Mouse (Mus musculus) naive thymus-derived CD4-positive, alpha-beta T cell, adult 2 months (primary cell): ENCODE data around the gene Gpr153.

Source experiments
- DNase-seq: peaks from one replicate; pipeline ENCODE4 v3.0.0-alpha.2; 2011; ENCODE audit warnings: low read depth

Gpr153 gene

DNA sequence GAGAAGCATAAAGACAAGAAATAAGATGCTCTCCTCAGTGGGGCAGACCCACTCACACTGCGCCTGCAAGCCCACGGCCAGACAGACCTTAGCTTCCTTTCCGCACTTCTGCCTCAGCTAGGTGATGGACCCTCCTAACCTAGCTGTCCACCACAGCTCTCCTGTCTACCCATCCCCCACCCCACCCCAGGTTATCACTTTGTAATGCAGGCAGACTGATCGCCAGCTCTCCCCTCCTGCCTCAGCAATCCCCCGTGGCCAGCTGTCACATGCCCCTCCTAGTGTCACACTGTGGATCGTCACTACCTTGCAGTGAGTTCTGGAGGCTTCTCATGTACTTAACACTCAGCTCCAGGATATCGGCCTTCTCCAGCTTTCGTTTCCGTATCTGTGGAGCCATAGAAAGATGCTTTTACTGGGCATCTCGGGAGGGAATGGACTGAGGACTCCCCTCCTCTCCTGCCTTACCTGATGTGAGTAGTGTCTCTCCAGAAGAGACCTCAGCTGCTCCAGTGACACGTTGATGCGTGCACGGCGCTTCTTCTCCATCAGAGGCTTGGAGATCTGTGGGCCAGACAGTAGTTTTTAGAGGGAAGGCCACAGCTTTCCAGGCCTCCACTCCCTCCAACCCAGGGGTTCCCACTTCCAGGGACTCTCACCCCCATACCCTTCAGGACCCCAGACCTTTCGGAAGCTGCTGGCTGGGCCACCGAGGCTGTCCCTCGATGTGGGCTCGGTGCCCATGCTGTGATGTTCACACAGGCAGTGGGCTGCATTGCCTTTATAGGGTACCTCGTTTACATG lies 13.5 kb downstream of the Gpr153 start:
- DNase-seq = no peak

DNA sequence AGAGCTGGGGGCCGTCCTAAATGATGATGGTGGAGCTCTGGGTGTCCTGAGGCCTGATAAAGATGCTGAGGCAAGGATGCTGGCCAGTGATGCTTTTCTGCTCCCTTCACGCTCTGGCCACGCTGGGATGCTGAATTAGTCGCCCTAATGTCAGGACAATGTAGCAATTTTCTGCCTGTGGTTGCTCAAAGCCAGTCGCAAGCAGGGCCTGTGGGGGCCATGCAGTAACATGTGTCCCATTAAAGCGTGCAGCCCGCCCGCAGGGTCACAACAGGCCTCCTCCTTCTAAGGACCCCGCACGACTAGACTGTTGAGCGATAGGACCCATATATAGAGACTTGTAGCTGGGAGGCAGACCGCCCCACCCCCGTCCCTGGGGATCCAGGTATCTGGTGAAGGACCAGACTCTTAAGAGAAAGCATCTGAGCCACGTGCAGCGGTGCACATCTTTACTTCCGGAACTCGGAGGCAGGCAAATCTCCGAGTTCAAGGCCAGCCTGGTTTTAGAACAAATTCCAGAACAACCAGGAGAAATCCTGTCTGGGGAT lies 14.4 kb downstream of the Gpr153 start:
- no peak for DNase-seq

DNA sequence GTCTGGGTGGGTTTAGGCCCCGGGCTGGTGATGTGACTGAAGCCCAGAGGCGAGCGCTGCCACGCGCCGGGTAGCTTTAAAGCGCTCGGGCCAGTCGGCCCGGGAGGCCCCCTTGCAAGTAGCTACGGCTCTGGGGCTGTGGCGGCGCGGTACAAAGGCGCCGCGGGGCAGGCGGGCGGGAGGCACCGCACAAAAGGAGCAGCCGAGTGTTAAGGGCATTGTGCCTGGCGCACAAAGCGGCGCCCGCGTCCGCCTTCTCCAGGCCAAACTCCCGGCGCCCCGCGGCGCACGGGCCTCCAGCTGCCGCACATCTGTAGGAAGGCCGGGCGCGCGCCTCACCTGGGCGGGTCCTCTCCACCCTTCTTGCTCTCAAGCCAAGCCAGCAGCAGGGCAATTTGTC lies 16.4 kb downstream of the Gpr153 start:
- no peak for DNase-seq

DNA sequence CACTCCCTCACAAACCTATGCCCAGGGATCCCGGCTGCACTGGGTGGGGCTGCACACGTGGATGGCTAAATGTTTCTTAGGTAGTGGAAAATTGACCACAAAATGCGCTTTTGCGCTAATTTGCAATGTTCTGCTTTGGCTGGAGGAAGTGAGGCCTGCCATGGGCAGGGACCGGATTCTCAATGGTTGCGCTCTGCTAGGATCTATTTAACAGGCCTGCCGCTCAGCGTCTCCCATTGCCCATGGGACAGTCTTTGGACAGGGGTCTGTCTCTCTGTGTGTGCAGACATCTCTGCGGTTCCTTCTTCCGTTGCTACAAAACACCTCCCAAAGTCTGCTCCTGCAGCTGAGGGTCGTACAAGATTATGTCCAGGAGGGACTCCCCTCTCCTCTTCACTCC lies 17.0 kb downstream of the Gpr153 start:
- DNase-seq = no peak

DNA sequence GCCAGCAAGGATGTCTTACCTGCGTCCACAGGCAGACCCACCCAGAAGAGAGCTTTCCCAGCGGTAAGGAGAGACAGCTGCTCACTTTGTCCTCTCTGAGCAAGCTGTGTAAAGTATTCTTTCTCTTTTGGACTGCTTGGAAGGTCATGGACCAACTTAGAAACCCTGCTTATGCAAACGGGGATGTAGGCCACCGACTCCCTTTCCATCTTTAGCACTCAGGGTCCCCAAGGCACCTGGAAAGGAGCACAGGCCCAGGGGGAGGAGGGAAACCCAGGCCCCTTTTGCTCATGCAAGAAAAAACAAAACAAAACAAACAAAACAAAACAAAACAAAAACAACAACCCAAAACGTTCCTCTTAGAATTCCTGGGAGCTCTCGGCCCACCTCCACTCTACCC lies 17.5 kb downstream of the Gpr153 start, which contains the start of gene Hes3:
TSS of gene Hes3 (minus strand) at position 101 of the 400 bp plus-strand sequence.
- DNase-seq = no peak

DNA sequence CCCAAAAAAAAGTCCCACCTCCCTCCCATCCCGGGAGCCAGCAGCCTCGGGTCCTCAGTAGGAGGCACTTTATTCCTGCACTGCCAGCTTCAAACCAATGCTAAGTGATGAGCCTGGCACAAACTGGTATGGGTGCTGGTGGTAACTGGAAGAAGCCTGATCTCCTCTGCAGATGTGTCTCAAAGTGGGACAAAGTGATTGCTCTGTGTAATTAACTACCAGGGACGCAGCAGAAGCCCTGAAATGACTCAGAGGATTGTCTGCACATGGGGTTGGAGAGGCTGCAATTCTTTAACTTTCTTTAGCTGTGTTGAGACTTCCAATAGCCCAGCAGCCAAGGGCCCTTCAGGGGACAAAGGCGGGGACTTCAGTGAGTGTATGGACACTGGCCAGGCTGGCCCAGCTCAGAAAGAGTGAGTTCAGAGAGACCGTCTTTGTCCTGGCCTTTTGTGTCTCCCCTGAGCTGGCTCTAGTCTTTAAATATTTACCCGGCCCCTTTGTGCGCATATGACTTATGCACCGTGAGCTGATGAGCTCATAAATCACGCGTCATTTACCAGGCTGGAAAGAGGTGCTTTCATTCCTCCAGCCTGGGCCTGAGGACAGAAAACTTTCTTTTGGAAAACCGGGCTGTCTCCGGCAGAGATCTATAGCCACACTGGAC lies 18.2 kb downstream of the Gpr153 start:
- DNase-seq = no peak

DNA sequence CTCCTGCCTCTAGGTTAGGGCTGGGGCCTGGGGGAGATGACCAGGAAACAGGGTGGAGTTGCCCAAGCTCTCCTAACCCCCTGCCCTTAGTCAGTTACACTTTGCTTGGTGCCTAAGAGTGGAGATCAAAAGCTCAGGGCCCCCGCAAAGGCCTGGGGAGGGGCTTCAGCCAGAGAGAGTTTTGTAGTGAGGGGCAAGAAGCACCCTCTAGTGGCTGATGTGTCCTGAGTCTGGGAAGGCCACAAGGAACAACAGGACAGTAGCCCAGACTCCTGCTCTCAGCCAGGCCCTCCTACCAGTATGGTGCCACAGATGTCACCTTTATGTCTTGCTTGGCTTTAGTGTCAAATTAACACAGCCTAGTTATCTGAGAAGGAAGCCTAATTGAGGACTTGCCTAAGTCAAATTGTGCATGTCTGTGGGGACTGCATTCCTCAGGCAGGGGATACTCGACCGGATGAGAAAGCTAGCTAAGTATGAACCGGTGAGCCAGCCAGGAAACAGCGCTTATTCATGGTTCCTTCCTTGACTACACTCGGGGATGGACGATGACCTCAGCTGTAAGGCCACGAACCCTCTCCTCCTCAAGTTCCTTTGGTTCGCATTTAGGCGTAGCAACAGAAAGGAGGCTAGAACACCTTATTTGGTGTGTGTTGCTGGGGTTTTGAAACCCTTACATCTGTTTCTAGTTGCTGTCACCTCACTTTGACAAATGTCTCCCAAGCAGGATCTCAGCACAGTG lies 20.3 kb downstream of the Gpr153 start:
- no peak for DNase-seq

DNA sequence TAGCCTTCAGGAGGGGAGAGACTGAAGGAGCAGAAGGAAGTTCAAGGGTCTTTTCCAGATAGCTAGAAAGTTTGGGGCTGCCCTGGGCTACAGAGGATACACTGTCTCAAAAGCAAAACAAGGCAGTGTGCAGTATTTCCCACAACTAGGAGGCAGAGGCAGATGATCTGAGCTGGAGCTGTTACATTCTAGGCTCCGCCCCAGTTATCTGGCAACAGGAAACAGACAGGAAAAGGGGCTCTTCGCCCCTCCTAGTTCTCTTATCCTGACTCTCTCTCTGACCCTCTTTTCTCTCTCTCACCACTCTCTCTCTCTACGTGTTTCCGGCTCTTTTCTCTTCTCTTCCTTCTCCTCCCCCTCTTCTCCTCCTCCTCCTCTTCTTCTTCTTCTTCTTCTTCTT lies 21.9 kb downstream of the Gpr153 start:
- DNase-seq = peak; percentile 47

DNA sequence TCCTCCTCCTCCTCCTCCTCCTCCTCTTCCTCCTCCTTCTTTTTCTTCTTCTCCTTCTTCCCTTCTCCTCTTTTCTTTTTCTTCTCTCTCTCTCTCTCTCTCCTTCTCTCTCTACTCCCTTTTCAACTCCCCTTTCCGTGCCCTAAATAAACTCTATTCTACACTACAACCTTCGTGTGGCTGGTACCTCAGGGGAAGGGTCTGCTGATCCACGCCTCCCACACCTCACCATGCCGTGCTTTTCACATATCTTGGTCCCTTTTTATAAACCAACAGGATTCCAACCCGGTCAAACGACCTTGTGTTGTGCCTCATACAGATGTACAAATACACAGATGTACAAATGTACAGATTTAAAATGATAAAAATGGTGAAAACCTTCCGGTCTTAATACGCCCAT lies 22.3 kb downstream of the Gpr153 start:
- DNase-seq = no peak

DNA sequence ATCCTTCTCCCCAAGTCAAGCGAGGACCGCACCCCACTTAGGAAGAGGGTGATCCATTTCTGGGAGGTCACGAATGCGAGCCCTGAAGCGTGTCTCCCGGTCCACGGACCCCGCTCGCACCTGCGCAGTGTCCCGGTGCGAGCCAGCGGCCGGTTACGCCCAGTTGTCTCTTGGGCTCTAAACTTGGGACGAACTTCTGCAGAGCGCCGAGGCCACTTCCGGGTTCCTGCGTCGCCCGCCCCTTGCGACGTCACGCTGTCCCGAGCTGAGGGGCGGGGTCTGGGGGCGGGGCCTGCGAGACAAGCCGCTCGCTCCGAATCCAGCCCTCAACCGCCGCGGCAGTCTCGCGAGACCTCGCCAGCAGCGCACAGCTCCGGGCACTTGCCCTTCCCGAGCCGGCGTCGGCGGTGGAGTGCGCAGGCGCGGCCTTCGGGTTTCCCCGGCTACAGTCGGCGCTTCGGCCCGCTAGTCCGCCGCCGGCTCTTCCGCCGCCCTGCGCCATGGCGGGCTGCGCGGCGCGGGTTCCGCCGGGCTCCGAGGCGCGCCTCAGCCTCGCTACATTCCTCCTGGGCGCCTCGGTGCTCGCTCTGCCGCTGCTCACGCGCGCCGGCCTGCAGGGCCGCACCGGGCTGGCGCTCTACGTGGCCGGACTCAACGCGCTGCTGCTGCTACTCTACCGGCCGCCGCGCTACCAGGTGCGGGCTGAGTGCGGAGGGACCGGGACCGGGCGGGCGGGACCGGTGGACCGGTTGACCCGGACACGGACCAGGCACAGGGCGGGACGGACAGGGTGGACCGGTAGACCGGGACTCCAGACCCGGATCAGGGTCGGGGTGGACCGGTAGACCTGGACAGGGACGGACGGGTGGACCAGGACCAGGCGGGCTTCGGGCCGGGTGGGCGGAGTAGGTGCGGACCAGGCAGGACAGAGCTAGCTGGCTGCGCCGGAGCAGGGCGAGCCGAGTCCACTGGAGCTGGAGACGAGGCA lies 23.1 kb downstream of the Gpr153 start, which contains the start of gene Icmt:
TSS of gene Icmt (plus strand) at position 354 of the 988 bp plus-strand sequence.
- peak; percentile 100 for DNase-seq

DNA sequence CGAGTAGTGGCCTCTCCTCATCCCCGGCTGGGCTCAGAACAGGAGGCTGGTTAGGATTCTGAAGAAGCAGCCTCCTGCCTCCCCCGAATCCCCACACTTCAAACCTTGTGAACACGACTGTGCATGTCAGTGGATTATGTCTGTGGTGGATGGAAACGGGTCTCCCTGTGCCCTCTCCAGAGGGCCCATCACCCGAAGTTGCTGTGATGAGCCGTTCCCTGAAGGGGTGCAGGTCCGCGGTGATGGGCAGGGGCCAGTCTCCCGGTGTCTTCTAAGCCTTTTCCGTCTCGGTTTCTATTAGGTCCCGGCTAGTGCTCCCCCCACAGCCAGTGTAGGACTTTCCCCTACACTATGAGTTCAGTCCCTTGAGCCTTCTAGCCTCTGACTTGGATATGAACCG lies 24.8 kb downstream of the Gpr153 start:
- no peak for DNase-seq

DNA sequence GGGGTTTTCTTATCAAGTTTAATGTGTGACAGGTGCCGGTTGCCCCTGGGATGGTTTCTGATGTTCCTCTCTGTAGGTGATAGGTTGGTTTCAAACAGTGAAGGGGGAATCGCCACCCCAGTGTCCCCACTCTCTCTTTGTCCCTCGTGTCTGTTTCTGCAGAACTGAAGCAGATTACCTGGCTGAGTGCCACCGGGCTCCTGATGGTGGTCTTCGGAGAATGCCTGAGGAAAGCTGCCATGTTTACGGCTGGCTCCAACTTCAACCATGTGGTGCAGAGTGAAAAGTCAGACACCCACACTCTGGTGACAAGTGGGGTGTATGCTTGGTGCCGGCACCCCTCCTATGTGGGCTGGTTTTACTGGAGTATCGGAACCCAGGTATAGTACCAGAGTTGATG lies 26.3 kb downstream of the Gpr153 start:
- DNase-seq = no peak

DNA sequence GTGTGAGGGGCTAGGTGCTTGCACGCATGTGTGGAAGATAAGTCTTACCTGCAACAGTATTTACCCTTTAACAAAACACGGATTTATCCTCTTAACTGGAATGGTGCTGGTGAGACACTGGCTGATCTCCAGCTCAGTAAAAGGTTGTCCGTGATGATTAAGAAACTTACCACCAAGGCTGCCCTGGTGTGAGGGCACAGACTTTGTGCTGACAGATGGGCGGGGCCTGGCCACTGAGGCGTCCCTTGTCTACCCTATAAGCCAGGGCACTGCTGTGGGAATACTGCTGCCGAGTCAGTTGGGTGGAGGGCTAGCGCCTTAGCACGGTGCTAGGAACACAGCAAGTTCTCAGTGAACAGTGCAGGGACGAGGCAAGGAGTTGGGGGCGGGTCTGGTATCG lies 28.0 kb downstream of the Gpr153 start:
- no peak for DNase-seq

DNA sequence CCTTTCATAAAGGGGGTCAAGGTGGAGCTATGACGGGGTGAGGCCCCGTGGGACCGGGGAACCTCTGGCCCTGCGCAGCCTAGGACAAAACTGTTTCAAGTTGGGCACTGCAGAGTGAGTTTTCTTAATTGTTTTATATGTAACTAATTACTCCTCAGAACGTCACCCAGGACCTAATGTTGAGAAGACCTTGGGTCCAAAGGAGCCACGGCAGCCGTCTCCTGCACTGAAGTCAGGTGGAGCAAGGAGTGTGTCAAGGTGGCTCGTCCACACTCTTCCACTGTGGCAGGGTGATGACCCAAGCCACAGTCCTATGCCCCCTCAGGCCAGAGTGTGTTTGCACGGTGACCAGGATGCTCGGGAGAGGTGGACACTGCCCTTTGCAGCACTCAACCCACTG lies 29.1 kb downstream of the Gpr153 start:
- no peak for DNase-seq

DNA sequence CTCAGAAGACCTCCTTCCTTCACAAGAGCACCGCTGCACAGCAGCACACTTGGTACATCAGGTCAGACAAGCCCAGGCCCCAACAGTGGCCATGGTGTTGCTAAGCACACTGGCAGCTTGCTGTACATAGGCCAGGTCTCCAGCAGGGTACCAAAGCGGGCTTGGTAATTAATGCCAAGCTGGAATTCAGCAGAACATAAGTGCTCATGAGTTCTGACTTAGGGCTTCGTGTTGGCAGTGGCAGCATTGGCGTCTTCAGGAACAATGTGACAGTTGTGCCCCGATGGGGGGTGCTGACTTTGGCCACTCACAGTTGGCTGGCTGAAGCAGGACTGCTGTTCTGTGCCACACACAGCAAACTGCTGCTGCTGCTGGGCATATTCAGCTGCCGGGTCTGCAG lies 30.7 kb downstream of the Gpr153 start:
- DNase-seq = no peak

DNA sequence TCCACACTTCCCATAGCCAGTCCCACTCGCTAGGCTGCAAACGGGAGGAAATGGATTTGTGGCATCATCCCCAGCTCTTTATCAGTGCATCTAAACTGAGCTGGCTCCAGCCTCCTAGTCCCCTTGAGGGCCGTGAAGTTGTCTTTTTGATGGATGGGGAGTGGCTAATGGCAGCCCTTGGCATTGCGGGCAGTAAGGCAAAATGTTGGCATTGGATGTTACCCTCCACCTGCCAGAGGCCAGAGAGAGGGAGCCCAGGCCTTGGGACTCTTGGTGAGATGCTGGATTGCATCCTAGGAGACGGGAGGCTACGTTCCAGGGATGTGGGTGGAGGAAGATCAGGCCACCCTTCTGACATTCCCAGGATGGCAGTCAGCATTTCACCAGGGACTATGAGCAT lies 32.0 kb downstream of the Gpr153 start:
- DNase-seq = no peak

DNA sequence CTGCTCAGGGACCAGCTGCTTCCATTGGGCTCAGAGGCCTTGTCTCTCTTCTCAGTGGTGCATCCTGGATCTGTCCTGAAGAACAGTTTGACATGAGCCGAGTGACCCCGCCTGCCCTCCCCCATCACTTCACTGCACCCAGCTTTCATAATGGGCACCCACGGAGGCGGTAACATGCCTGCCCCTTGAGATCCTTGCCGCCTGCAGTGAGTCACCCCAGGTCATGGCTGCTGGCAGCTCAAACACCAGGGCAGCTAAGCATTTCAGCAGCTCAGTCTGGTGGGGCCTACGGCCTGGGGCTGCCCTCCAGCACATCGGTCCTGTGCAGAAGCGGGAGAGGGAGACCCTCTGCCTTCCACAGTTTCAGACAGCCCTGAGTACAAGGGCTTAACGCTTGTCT lies 33.5 kb downstream of the Gpr153 start:
- no peak for DNase-seq

DNA sequence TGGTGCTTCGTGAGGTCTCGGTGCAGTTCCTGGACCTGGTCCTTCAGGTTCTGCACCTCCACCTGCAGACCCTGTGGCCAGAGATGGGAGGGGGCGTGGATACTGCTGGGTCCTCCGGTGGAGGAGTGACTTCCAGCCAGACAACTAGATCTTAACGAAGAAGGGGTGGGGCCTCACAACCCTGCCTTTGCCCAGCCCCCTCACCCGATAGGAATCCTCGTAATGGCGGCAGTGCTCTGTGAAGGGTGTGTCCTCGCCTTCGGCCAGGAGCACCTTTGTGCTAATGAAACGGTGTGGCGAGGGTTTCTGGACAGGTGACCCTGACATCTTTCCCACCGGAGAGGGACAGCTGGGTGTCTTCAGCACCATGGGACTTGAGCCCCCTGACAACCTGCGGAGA lies 38.2 kb downstream of the Gpr153 start:
- no peak for DNase-seq

DNA sequence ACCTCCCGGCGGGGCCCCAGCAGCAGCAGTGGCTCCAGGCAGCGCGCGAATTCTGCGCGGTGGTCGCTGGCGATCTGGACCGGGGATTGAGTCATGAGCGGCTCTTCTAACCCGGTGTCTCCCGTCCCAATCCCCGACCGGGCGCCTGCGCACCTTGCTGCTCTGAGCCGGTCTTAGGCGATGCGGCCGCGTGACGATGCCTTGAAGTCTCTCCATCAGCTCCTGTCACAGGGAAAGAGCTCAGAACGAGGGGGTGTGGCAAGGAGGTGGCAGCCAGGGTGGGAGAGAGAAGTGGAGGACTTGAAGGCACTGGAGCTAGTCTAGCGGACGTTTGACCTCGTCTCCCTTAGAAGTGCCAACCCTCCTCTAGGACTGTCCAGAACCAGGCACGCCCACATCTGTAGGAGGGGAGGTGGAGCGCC lies 39.2 kb downstream of the Gpr153 start:
- DNase-seq = peak; percentile 31

DNA sequence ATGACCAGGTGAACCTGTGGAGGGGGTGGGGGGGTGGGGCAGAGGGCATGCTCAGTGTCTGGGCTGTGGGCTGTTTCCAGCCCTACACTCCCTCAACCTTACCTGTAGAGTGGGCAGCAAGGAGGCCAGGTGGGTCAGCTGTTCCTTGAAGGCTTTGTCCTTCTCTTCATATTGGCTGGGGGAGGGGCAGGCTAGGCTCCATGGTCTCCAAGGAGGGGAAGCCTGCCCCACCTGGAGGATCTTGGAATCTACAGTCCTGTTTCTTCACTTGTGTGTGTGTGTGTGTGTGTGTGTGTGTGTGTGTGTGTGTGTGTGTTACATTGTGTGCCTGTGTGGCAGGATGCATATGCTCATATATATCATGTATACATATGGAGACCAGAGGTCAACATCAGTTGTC lies 39.9 kb downstream of the Gpr153 start:
- DNase-seq = peak; percentile 31

DNA sequence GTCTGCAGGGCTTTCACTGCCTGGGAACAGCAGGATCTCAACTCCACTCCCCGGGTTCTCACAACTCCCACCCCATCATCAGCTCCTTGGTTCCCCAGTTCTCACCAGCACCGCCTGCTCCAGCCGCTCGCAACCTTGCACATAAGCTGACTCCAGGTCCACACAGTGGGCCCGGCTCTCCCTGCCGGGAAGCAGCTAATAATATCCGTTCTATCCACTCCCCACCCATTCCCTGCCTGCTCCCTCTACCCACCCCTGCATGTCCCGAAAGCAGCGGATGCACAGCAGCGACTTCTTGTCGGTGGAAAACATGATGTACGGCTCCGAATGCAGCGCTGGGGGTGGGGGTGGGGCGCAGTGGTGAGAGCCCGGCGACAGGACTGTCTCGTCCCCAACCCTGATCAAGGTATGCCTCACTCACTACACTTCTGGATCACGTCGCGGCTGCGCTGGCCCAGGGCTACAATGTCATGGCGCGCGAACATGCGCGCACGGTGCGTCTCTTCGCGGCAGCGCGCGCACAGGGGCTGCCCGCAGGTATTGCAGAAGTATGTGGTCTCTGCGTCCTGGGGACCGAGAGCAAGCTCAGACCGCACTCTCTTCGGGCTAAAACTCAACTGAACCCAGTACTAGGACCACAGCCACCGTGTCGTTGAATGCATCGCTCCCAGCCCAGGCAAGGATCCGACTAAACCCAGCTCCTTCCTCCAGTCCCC lies 41.6 kb downstream of the Gpr153 start:
- DNase-seq = no peak
